Mouse (Mus musculus) thymus, adult 2 months (tissue): Measurements from ENCODE around the gene Crocc.

Source experiments
- CTCF ChIP-seq: fragments of 200-500 bp; IDR thresholded peaks from 2 replicates; pipeline ENCODE4 v1.5.1; 2012; ENCODE audit warnings: mild to moderate bottlenecking, control low read depth, low read length, moderate library complexity, borderline replicate concordance; ENCODE audit not compliant: control insufficient read depth, poor library complexity, insufficient read depth; ENCODE audit errors: extremely low read depth
- POLR2A ChIP-seq: fragments of 200-500 bp; IDR thresholded peaks from 2 replicates; pipeline ENCODE4 v1.6.1; 2012; ENCODE audit warnings: mild to moderate bottlenecking, low read length, control low read depth, moderate library complexity; ENCODE audit not compliant: control insufficient read depth, poor library complexity, insufficient read depth; ENCODE audit errors: extremely low read depth

GRCm38 (mm10) chr4:141048810-141049475 lies 11.4 kb downstream of the Crocc start:
- TF ChIP-seq CTCF (no peak), POLR2A (no peak)
